Mouse (Mus musculus) CD8-positive naive resting alpha-beta T cell, adult 2 months (primary cell): ENCODE data around the gene Pacsin3.

Experiments used
- DNase-seq, 2 experiments: peaks; one replicate each; pipeline ENCODE4 v3.0.0; 2022; ENCODE audit warnings: low read depth in 2 of 2, low spot score in 2 of 2

Gene Pacsin3

DNA sequence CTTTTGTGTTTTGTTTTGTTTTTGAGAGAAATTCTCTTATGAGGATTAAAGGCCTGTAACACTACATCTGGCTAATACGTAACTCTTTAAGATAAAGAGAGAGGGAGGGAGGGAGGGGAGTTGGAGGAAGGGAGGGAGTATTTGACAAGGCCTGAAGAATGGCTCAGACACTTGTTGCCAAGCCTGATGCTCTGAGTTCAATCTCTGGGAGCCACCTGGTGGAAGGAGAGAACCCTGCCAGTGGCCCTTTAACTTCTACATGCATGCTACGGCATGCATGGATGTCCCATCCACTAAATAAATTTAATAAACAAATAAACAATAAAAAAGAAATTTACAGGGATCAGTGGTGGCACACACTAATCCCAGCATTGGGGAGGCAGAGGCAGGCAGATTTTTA is 46.1 kb downstream of the Pacsin3 start:
- no peak for DNase-seq

DNA sequence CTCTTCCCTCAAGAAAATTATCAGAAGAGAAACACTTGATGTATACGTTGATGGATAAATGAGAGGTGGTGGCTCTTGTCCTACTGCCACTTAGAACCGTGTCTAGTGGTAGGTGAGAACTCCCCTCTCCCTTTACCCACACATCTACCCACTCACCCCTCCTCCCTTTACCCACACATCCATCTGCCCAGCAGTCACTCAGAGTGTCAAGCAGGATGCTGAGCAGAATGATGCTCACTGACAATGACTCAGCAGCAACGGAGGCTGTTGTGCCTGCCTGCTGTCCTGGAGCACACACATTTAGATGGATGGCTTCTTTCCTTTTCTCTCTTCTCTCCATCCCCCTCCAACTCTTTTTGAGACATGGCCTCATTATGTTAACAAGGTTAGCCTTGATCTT is 47.1 kb downstream of the Pacsin3 start:
- DNase-seq: no peak

DNA sequence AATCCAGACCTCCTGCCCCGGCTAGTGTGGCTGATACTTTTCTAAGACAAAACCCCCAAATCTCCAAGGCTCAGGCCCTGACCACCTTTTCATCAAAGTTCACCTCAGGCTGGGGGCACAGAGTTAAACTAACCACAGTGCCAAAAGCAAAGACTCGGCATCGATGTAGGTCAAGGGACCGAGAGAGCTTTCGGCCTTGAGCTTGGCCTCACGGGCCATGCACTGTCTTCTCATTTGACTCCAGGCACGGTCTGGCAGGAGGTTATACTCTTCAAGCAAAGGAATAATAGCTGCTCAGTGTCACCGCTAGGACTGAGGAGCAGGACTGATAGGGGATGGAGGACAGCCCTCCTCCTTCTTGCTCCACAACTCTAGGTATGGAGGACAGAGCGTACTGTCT is 50.2 kb downstream of the Pacsin3 start:
- no peak for DNase-seq

DNA sequence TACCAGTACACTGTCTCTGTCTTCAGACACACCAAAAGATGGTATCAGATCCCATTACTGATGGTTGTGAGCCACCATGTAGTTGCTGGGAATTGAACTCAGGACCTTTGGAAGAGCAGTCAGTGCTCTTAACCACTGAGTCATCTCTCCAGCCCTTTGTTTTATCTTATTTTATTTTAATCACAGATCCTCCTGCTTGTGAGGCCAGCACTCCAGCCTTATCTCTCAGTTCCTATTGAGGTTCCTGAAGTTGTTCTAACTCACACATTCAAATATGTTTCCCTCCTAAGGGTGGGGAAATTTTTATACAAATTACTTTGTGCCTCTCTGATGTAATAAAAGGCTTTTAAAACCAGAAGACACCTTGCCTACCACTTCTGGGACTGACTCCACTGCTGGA is 50.8 kb downstream of the Pacsin3 start:
- DNase-seq: no peak

DNA sequence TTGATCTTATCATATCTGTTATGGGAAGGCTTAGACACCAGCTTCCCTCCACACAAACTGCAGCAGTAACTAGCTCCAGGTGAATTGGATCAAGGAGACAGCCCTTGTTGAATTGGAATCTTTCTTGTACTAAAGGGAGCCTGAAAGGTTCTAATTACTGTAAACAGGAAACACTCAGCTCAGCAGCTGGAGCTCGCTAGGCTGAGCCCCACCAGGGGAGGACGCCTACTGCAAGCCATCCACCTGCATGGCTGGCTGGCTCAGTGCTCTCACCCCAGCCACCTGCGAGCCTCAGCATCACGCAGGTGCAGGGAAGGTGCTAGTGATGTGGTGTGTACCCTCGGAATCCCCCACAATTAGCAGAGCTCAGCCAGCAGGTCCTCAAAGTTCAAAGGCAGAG is 52.9 kb downstream of the Pacsin3 start:
- no peak for DNase-seq

DNA sequence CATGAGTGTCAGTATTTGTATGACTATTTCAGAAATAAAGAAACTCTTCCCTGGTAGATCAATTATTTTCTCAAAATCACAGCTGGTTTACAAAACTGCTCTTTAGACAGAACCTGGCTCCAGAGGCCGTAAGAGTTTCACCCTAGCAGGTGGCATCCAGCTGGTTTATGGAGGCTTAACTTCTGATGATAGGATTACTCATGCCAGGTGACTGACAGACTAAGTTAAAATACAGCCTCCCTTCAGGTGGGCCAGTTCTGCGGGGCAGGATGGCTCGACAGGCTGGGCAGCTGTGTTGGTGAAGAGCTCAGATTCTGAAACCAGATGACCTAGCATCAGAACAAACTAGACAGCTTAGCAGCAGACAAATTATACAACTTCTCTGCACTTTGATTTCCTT is 53.8 kb downstream of the Pacsin3 start:
- DNase-seq: no peak

DNA sequence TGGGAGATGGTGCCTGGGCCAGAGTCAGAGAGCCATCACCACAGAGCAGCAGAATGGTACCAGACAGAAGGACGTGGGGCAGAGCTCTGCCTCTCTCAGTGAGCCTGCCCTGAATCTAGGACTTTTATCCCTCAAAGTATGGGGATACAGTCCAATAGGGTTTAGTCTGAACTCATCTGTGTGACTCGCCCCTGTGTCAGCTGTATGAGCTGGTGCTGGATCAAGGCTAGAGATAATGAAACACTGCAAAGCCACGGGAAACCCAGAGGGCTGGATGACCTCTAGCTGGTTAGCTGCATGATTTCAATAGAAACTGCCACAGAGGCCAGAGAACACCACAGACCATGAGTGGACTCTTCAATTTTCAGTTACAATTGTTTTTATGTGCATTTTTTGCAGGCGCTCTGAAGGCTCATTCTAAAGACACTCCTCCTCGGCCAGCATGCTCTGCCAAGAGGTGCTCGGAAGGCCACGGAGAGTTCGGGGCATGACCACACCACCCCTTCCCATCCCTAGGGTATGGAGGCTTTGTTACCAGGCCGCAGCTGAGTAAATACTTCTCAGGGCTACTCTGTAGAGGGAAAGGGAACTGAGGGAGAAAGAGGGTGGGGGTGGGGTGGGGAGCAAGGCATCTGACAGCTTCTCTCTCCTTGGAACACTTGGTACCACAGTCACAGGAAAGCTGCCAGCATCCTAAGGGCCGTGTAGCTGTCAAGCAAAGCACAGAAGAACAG is 57.0 kb downstream of the Pacsin3 start:
- DNase-seq: no peak

DNA sequence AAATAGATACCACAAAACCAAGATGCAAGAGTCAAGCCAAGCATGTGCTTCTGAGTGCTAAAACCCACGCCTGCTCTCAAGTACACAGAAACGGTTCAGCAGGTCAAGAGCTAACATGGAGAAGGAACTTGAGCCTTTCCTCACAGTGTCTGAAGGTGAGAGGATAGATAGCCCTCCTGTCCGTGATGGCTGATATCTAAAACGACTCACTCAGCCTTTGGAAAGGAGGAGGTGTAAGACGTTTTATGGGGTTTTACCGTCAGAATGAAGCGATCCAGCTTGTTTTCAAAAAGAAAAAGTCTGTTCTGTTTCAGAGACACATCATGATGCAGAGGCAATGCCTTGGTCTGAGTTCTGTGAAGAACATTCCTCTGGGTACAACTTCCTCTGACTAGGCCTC is 58.4 kb downstream of the Pacsin3 start:
- DNase-seq: no peak
